Mouse (Mus musculus): ENCODE data around the gene Banp. TPM values are rescaled to one million over a fixed set of nuclear protein-coding genes. Genes with fewer than 3 reads are reported as not detected.

Banp gene
- polyA plus RNA-seq, 1 experiment from 2014 or later, result 59.0 TPM

GRCm38 (mm10) chr8:122019162-122019561 is 69.6 kb downstream of the Banp start:
- 97% methylated on average over 1 of the region's 1 CpGs for WGBS

DNA sequence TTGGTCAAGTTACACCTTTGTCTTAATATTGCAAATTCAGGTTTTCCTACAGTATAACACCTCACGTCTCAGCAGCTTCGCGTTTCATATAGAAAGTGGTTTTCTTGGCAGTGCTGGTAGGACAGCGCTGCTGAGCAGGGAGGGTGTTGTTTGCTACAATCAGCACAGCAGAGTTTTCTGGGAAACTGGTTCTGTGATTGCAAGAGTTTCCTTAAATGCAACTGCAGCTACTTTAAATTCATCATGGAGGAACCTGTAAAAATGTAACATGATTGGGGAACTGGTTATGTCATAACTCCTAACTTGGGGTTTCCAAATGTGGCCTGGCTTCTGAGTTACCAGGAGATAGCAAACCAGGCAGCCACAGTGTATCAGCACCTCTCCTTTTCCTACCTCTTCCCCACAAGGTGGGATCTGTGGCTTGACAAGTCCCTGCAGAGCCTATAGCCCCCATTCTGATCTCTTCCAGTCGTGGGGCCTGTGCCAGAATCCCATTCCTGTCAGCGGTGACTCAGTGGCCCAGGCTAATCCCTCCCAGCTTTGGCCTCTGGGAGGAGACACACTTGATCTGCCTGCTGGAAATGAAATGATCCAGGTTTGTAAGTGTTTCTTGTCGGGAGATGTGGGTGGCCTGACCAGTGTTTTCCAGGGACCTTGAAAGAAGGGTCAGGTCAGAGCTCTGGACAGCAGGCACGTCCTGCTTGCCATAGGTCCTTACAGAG is 70.7 kb downstream of the Banp start:
- H3K36me3 ChIP-seq, result peaks cover 64% of the 10 kb centered on the region
- H3K4me1 ChIP-seq (replicated peaks), result peaks cover 16% of the 10 kb centered on the region
- no peaks in the 10 kb centered on the region for H3K27me3 ChIP-seq
- 89% methylated on average over 8 of the region's 8 CpGs for WGBS
- H3K4me2 ChIP-seq, result no peak overlapping the region
- no peak for ATAC-seq (ENCODE audit: low FRiP score)
- H3K4me3 ChIP-seq, result no peak overlapping the region
- no peak overlapping the region for H3K9ac ChIP-seq
- H3K9me3 ChIP-seq, result no peaks in the 10 kb centered on the region
- no peak overlapping the region for H3K27ac ChIP-seq

More at GRCm38 (mm10) chr8:122019162-122019561, 69.6 kb downstream of the Banp start:
- H3K27ac ChIP-seq, result no peak overlapping the region
- no peak overlapping the region for H3K4me2 ChIP-seq
- H3K9me3 ChIP-seq, result no peaks in the 10 kb centered on the region
- H3K4me1 ChIP-seq (replicated peaks), result peaks cover 23% of the 10 kb centered on the region
- no peak overlapping the region for H3K4me3 ChIP-seq
- ATAC-seq (ENCODE audit: low FRiP score), result no peak
- no peaks in the 10 kb centered on the region for H3K27me3 ChIP-seq
- peaks cover 55% of the 10 kb centered on the region for H3K36me3 ChIP-seq
- H3K9ac ChIP-seq, result no peak overlapping the region

DNA sequence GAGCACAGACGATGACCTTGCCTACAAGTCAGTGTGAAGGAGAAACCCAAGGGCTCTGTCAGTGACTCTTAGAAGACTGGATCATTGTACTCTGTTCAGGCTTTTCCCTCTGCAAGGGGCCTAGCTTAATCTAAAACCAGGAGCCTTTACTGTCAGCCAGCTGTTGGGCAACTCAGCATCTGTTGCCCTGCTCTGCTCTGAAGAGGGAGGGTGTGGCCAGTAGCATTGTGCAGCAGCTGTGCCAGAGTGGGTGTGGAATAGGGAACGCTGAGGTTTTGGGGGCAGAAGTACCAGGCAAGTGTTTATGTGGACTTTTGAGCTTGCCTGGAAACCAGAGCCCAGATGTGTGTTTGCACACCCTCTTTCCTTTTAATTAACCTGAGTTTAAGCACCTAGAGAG is 72.2 kb downstream of the Banp start:
- H3K4me3 ChIP-seq, result no peak overlapping the region
- H3K4me2 ChIP-seq, result no peak overlapping the region
- peaks cover 16% of the 10 kb centered on the region for H3K4me1 ChIP-seq (replicated peaks)
- H3K9me3 ChIP-seq, result no peaks in the 10 kb centered on the region
- H3K27me3 ChIP-seq, result no peaks in the 10 kb centered on the region
- peaks cover 74% of the 10 kb centered on the region for H3K36me3 ChIP-seq
- H3K9ac ChIP-seq, result no peak overlapping the region
- no peak for ATAC-seq (ENCODE audit: low FRiP score)
- peak overlapping the region; percentile 40; the same call in 1 of the 2 replicates for H3K27ac ChIP-seq
- WGBS, result 81% methylated on average over 2 of the region's 2 CpGs

GRCm38 (mm10) chr8:122022274-122022673 is 72.7 kb downstream of the Banp start:
- 79% methylated on average over 6 of the region's 6 CpGs for WGBS
- Histone ChIP-seq H3K4me3 (no peak overlapping the region), H3K27ac (no peak overlapping the region), H3K36me3 (peaks cover 74% of the 10 kb centered on the region), H3K9me3 (no peaks in the 10 kb centered on the region), H3K4me2 (no peak overlapping the region), H3K4me1 (replicated peaks) (peaks cover 16% of the 10 kb centered on the region), H3K27me3 (no peaks in the 10 kb centered on the region), H3K9ac (no peak overlapping the region)
- ATAC-seq (ENCODE audit: low FRiP score), result no peak

- WGBS, result 74% methylated on average over 4 of the region's 4 CpGs
- H3K9ac ChIP-seq, result no peak overlapping the region
- peaks cover 16% of the 10 kb centered on the region for H3K4me1 ChIP-seq (replicated peaks)
- no peak for ATAC-seq (ENCODE audit: low FRiP score)
- H3K36me3 ChIP-seq, result peaks cover 73% of the 10 kb centered on the region
- H3K9me3 ChIP-seq, result no peaks in the 10 kb centered on the region
- no peak overlapping the region for H3K4me2 ChIP-seq
- H3K27me3 ChIP-seq, result no peaks in the 10 kb centered on the region
- H3K4me3 ChIP-seq, result no peak overlapping the region
- no peak overlapping the region for H3K27ac ChIP-seq
These were observed 73.2 kb downstream of the Banp start for GRCm38 (mm10) chr8:122022705-122023104.

DNA sequence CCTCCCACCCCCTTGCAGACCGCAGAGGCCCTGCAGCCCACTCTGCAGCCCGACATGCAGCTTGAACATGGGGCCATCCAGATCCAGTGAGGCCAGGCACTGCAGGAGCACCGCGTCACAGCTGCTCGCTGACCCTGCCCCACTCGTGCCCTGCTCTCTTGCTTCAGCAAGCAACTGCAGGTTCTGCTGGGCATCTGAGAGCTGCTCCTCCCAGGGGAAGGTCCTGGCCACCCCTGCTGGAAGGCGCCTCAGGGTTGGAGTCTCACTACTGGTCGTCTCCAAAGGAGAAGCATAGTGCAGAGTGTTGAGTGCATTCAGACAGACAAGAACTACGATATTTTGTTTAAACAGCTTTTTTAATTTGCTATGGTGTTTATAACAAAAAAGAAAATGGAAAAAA is 76.0 kb downstream of the Banp start:
- peaks cover 55% of the 10 kb centered on the region for H3K36me3 ChIP-seq
- H3K4me1 ChIP-seq (replicated peaks), result peaks cover 22% of the 10 kb centered on the region
- H3K27me3 ChIP-seq, result no peaks in the 10 kb centered on the region
- H3K27ac ChIP-seq, result no peak overlapping the region
- WGBS, result 88% methylated on average over 9 of the region's 9 CpGs
- no peak for ATAC-seq (ENCODE audit: low FRiP score)
- H3K4me3 ChIP-seq, result no peak overlapping the region
- no peaks in the 10 kb centered on the region for H3K9me3 ChIP-seq
- H3K9ac ChIP-seq, result no peak overlapping the region
- H3K4me2 ChIP-seq, result no peak overlapping the region

DNA sequence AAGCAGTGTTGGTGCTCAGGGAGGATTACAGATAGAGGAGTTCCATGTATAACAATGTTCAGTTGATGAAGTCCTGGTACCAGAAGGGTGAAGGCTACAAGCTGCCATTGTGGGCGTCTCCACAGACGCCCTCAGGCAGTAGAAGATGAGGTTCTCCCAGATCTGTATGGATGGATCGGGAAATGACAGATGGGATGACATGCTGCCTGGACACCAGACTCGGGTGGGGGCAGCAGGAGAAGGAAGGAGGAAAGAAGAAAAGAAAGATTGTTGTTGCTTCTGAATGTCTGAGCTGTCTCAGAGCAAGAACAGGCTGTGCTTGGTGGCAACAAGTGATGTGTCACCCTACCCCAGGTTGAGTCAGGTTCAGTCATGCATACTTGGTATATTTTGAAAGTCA is 78.6 kb downstream of the Banp start:
- H3K9me3 ChIP-seq, result no peaks in the 10 kb centered on the region
- no peak for ATAC-seq (ENCODE audit: low FRiP score)
- no peak overlapping the region for H3K4me2 ChIP-seq
- no peak overlapping the region for H3K4me3 ChIP-seq
- no peak overlapping the region for H3K27ac ChIP-seq
- H3K27me3 ChIP-seq, result no peaks in the 10 kb centered on the region
- H3K9ac ChIP-seq, result no peak overlapping the region
- peaks cover 36% of the 10 kb centered on the region for H3K4me1 ChIP-seq (replicated peaks)
- H3K36me3 ChIP-seq, result peaks cover 45% of the 10 kb centered on the region
- WGBS, result 74% methylated on average over 4 of the region's 4 CpGs

DNA sequence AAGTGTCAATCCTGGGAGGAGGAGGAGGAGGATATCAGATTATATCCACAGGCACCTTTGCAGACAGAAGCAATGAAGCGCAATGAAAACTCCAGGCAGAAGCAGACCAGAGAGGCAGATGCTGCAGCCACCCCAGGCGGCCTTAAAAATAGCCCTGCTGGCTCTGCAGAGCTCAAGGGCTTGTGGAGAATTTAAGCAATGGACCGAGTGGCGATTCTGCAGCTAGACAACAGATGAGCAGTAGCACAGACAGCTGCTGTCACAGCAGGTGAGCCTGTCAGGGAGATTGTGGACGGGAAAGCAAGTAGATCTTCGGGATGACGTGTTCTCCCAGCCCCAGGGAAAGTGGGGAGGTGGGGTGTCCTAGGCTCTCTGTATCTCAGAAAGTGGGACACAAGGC is 81.4 kb downstream of the Banp start:
- Histone ChIP-seq H3K9ac (peak overlapping the region; percentile 36; the same call in 1 of the 2 replicates), H3K9me3 (no peaks in the 10 kb centered on the region), H3K4me1 (replicated peaks) (peaks cover 40% of the 10 kb centered on the region), H3K27ac (peak overlapping the region; percentile 62), H3K27me3 (no peaks in the 10 kb centered on the region), H3K36me3 (peaks cover 21% of the 10 kb centered on the region), H3K4me3 (no peak overlapping the region), H3K4me2 (no peak overlapping the region)
- ATAC-seq (ENCODE audit: low FRiP score), result no peak
- WGBS, result 30% methylated on average over 7 of the region's 7 CpGs

- peak overlapping the region; percentile 54 for H3K9ac ChIP-seq
- no peak overlapping the region for H3K4me2 ChIP-seq
- WGBS, result 39% methylated on average over 9 of the region's 9 CpGs
- ATAC-seq (ENCODE audit: low FRiP score), result 0 out of 2 replicates have a peak, but pooled peaks have one; percentile 40
- H3K27ac ChIP-seq, result peak overlapping the region; percentile 74
- 0 out of 2 replicates have a peak, but pooled peaks cover 4% of the 10 kb centered on the region for H3K36me3 ChIP-seq
- H3K27me3 ChIP-seq, result no peaks in the 10 kb centered on the region
- H3K4me3 ChIP-seq, result no peak overlapping the region
- no peaks in the 10 kb centered on the region for H3K9me3 ChIP-seq
- H3K4me1 ChIP-seq (replicated peaks), result peaks cover 40% of the 10 kb centered on the region
These were observed 83.2 kb downstream of the Banp start for GRCm38 (mm10) chr8:122032741-122033140.

DNA sequence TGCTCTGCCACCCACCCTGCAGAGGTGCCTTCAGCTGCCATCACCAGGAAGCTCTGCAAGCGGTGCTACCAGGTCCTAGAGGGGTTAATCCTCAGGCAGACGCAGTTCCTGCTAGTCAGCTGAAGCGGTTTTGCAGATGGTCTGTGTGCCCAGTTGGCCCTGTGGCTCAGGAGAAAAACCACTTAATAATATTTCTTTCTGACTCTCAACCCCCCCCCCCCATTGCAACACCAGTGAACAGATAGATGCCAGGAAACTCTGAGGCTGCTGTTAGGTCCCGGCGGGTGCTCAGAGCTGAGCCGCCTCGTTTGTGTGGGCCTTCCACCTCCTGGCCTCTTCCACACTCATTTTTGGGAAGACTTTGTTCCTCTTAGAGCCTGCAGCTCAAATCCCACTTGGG is 86.0 kb downstream of the Banp start:
- WGBS, result 82% methylated on average over 7 of the region's 7 CpGs

DNA sequence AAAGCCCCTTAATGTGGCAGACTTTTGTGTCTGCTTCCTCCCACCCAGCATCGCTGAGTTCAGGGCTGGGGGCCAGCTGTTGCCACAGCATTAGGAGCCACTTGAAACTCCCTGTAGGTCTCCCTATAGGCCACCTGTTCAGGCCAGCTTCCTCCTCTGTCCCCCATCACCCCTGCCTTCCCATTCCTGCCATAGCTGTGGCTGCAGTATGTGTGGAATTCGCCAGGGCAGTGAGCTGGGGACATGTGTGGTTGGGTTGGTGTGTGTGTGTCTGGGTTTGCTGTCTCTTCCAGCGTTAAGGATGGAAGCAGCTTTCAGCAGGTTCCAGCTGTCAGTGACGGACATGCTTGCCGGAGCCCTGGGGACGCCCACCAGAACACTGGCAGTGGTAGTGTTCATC is 86.8 kb downstream of the Banp start:
- H3K9me3 ChIP-seq, result no peaks in the 10 kb centered on the region
- no peak overlapping the region for H3K4me2 ChIP-seq
- H3K27ac ChIP-seq, result no peak overlapping the region
- H3K27me3 ChIP-seq, result peaks cover 3% of the 10 kb centered on the region; the same call in 1 of the 2 replicates
- H3K4me3 ChIP-seq, result no peak overlapping the region
- H3K4me1 ChIP-seq (replicated peaks), result peaks cover 22% of the 10 kb centered on the region
- WGBS, result 78% methylated on average over 6 of the region's 6 CpGs
- H3K9ac ChIP-seq, result no peak overlapping the region
- ATAC-seq (ENCODE audit: low FRiP score), result no peak
- H3K36me3 ChIP-seq, result no peaks in the 10 kb centered on the region

More for the DNA sequence above, 86.0 kb downstream of the Banp start:
- Histone ChIP-seq H3K4me3 (no peak overlapping the region), H3K27ac (no peak overlapping the region), H3K4me2 (no peak overlapping the region), H3K9me3 (no peaks in the 10 kb centered on the region), H3K9ac (no peak overlapping the region), H3K36me3 (no peaks in the 10 kb centered on the region), H3K4me1 (replicated peaks) (peaks cover 30% of the 10 kb centered on the region), H3K27me3 (peaks cover 3% of the 10 kb centered on the region; the same call in 1 of the 2 replicates)
- ATAC-seq (ENCODE audit: low FRiP score), result no peak

GRCm38 (mm10) chr8:122037279-122037678 is 87.7 kb downstream of the Banp start:
- WGBS, result 77% methylated on average over 7 of the region's 7 CpGs
- H3K4me2 ChIP-seq, result no peak overlapping the region
- H3K27me3 ChIP-seq, result peaks cover 3% of the 10 kb centered on the region; the same call in 1 of the 2 replicates
- H3K4me3 ChIP-seq, result no peak overlapping the region
- H3K9me3 ChIP-seq, result no peaks in the 10 kb centered on the region
- H3K9ac ChIP-seq, result no peak overlapping the region
- H3K4me1 ChIP-seq (replicated peaks), result peaks cover 12% of the 10 kb centered on the region
- no peak overlapping the region for H3K27ac ChIP-seq
- H3K36me3 ChIP-seq, result no peaks in the 10 kb centered on the region
- ATAC-seq (ENCODE audit: low FRiP score), result no peak

- Histone ChIP-seq H3K9ac (no peak overlapping the region), H3K4me1 (replicated peaks) (peaks cover 4% of the 10 kb centered on the region), H3K27ac (no peak overlapping the region), H3K27me3 (peaks cover 10% of the 10 kb centered on the region; the same call in 1 of the 2 replicates), H3K4me2 (no peak overlapping the region), H3K9me3 (no peaks in the 10 kb centered on the region), H3K36me3 (no peaks in the 10 kb centered on the region), H3K4me3 (no peak overlapping the region)
- WGBS, result 93% methylated on average over 6 of the region's 6 CpGs
- ATAC-seq (ENCODE audit: low FRiP score), result no peak
These were observed 88.5 kb downstream of the Banp start for GRCm38 (mm10) chr8:122038076-122038475.
